Mouse (Mus musculus) CH12.LX (cell line): ENCODE measurements around the gene Elane. TPM values are rescaled to one million over a fixed set of nuclear protein-coding genes. Genes with fewer than 3 reads are reported as not detected.

Source experiments
- DNase-seq: peaks from one replicate; pipeline ENCODE4 v3.0.0-alpha.2; 2013; ENCODE audit errors: extremely low read depth
- H3K27ac ChIP-seq: 2 replicates; pipeline ENCODE4 v1.5.1; 2012; ENCODE audit warnings: low read depth, mild to moderate bottlenecking, control low read depth, moderate library complexity; ENCODE audit not compliant: insufficient read depth
- H3K27me3 ChIP-seq: replicated peaks from 2 replicates; pipeline ENCODE3; 2012; ENCODE audit warnings: inconsistent platforms
- H3K36me3 ChIP-seq, 2 experiments: replicated peaks in 1 of 2; 2 replicates each; pipeline versions ENCODE3 to v1.6.1; 2012; ENCODE audit warnings: inconsistent platforms in 1 of 2, low read length in 1 of 2, mild to moderate bottlenecking in 1 of 2, mixed read lengths in 1 of 2, moderate library complexity in 1 of 2; ENCODE audit not compliant: control insufficient read depth in 1 of 2, insufficient read depth in 1 of 2
- H3K4me1 ChIP-seq, 2 experiments: 2 replicates each; pipeline ENCODE4 v1.6.1; 2012; ENCODE audit warnings: inconsistent platforms in 1 of 2, moderate library complexity in 1 of 2; ENCODE audit not compliant: insufficient read depth in 2 of 2, control insufficient read depth in 1 of 2
- H3K4me2 ChIP-seq: 2 replicates; pipeline ENCODE4 v1.6.1; 2012; ENCODE audit warnings: low read depth, mild to moderate bottlenecking, control low read depth; ENCODE audit not compliant: poor library complexity, insufficient read depth, severe bottlenecking
- H3K4me3 ChIP-seq, 3 experiments: fragments of 150-350 bp in 1 of 3; sonication (generic) in 1 of 3; replicated peaks in 1 of 3; 2 replicates each; pipeline versions ENCODE3 to v1.5.1; 2011 to 2012; ENCODE audit warnings: low read depth in 2 of 3, low read length in 2 of 3, mild to moderate bottlenecking in 2 of 3, moderate library complexity in 2 of 3, control low read depth in 1 of 3, improper control_type of control experiment in 1 of 3, inconsistent platforms in 1 of 3, mixed read lengths in 1 of 3; ENCODE audit not compliant: poor library complexity in 1 of 3
- H3K79me2 ChIP-seq: replicated peaks from 2 replicates; pipeline ENCODE4 v1.6.1; 2012; ENCODE audit warnings: mild to moderate bottlenecking, moderate library complexity; ENCODE audit not compliant: control insufficient read depth, poor library complexity, insufficient read depth, severe bottlenecking; ENCODE audit errors: extremely low read depth
- H3K9ac ChIP-seq: 2 replicates; pipeline ENCODE4 v1.6.1; 2012; ENCODE audit warnings: low read depth, mild to moderate bottlenecking, control low read depth, moderate library complexity; ENCODE audit not compliant: insufficient read depth
- H3K9me3 ChIP-seq: replicated peaks from 2 replicates; pipeline ENCODE3; 2012; ENCODE audit warnings: low read length, inconsistent platforms, mixed read lengths
- BHLHE40 ChIP-seq: IDR thresholded peaks from 2 replicates; pipeline ENCODE4 v1.6.1; 2011; ENCODE audit warnings: mild to moderate bottlenecking, low read depth, low read length, improper control_type of control experiment
- CHD2 ChIP-seq: IDR thresholded peaks from 2 replicates; pipeline ENCODE4 v1.6.1; 2011; ENCODE audit warnings: low read length, improper control_type of control experiment
- E2F4 ChIP-seq: IDR thresholded peaks from 2 replicates; pipeline ENCODE4 v1.6.1; 2011; ENCODE audit warnings: low read depth, low read length, improper control_type of control experiment; ENCODE audit not compliant: insufficient replicate concordance
- ELF1 ChIP-seq: IDR thresholded peaks from 2 replicates; pipeline ENCODE4 v1.6.1; 2014; ENCODE audit warnings: low read depth, mild to moderate bottlenecking, inconsistent platforms, low read length, improper control_type of control experiment
- EP300 ChIP-seq: IDR thresholded peaks from 2 replicates; pipeline ENCODE4 v1.6.1; 2011; ENCODE audit warnings: low read length, improper control_type of control experiment
- ETS1 ChIP-seq: conservative IDR thresholded peaks from 2 replicates; pipeline ENCODE4 v1.6.1; 2012; ENCODE audit warnings: low read depth, mild to moderate bottlenecking, inconsistent platforms, low read length, improper control_type of control experiment, moderate library complexity
- HCFC1 ChIP-seq: IDR thresholded peaks from 2 replicates; pipeline ENCODE4 v1.6.1; 2012; ENCODE audit warnings: low read depth, mild to moderate bottlenecking, inconsistent platforms, low read length, improper control_type of control experiment
- JUN ChIP-seq: IDR thresholded peaks from 2 replicates; pipeline ENCODE4 v1.6.1; 2011; ENCODE audit warnings: low read depth, mild to moderate bottlenecking, low read length, improper control_type of control experiment, moderate library complexity; ENCODE audit not compliant: insufficient read depth
- JUND ChIP-seq: conservative IDR thresholded peaks from 2 replicates; pipeline ENCODE4 v1.6.1; 2011; ENCODE audit warnings: low read depth, low read length, improper control_type of control experiment
- KAT2A ChIP-seq: IDR thresholded peaks from 2 replicates; pipeline ENCODE4 v1.6.1; 2012; ENCODE audit warnings: low read length, improper control_type of control experiment, inconsistent platforms; ENCODE audit not compliant: insufficient replicate concordance
- MAFK ChIP-seq: IDR thresholded peaks from 2 replicates; pipeline ENCODE4 v1.6.1; 2011; ENCODE audit warnings: low read length, improper control_type of control experiment; ENCODE audit not compliant: insufficient replicate concordance
- MAX ChIP-seq: IDR thresholded peaks from 2 replicates; pipeline ENCODE4 v1.6.1; 2011; ENCODE audit warnings: low read length, improper control_type of control experiment
- MAZ ChIP-seq: IDR thresholded peaks from 2 replicates; pipeline ENCODE4 v1.6.1; 2012; ENCODE audit warnings: low read depth, mild to moderate bottlenecking, inconsistent platforms, low read length, improper control_type of control experiment, moderate library complexity
- MEF2A ChIP-seq: IDR thresholded peaks from 2 replicates; pipeline ENCODE4 v1.6.1; 2014; ENCODE audit warnings: low read depth, mild to moderate bottlenecking, inconsistent platforms, low read length, improper control_type of control experiment, borderline replicate concordance
- MXI1 ChIP-seq: IDR thresholded peaks from 2 replicates; pipeline ENCODE4 v1.6.1; 2011; ENCODE audit warnings: mild to moderate bottlenecking, low read depth, low read length, improper control_type of control experiment
- MYC ChIP-seq: IDR thresholded peaks from 2 replicates; pipeline ENCODE4 v1.6.1; 2011; ENCODE audit warnings: low read depth, mild to moderate bottlenecking, improper control_type of control experiment, low read length
- NELFE ChIP-seq: IDR thresholded peaks from 2 replicates; pipeline ENCODE4 v1.6.1; 2011; ENCODE audit warnings: low read depth, low read length, improper control_type of control experiment
- NRF1 ChIP-seq: IDR thresholded peaks from 2 replicates; pipeline ENCODE4 v1.6.1; 2014; ENCODE audit warnings: low read depth, mild to moderate bottlenecking, inconsistent platforms, low read length, improper control_type of control experiment, moderate library complexity
- PAX5 ChIP-seq: IDR thresholded peaks from 2 replicates; pipeline ENCODE4 v1.6.1; 2012; ENCODE audit warnings: low read length, inconsistent platforms, mixed read lengths
- POLR2A ChIP-seq: IDR thresholded peaks from 2 replicates; pipeline ENCODE4 v1.6.1; 2011; ENCODE audit warnings: low read depth, mild to moderate bottlenecking, improper control_type of control experiment, low read length
- RCOR1 ChIP-seq: conservative IDR thresholded peaks from 2 replicates; pipeline ENCODE4 v1.6.1; 2012; ENCODE audit warnings: low read depth, mild to moderate bottlenecking, inconsistent platforms, low read length, improper control_type of control experiment
- SMC3 ChIP-seq: IDR thresholded peaks from 2 replicates; pipeline ENCODE4 v1.6.1; 2011; ENCODE audit warnings: low read depth, low read length, improper control_type of control experiment
- TBP ChIP-seq: conservative IDR thresholded peaks from 2 replicates; pipeline ENCODE4 v1.6.1; 2011; ENCODE audit warnings: low read depth, low read length, improper control_type of control experiment
- UBTF ChIP-seq: IDR thresholded peaks from 2 replicates; pipeline ENCODE4 v1.6.1; 2012; ENCODE audit warnings: low read depth, mild to moderate bottlenecking, inconsistent platforms, low read length, improper control_type of control experiment, moderate library complexity
- USF1 ChIP-seq: IDR thresholded peaks from 2 replicates; pipeline ENCODE4 v1.6.1; 2014; ENCODE audit warnings: low read depth, mild to moderate bottlenecking, inconsistent platforms, low read length, improper control_type of control experiment
- USF2 ChIP-seq: conservative IDR thresholded peaks from 2 replicates; pipeline ENCODE4 v1.6.1; 2011; ENCODE audit warnings: low read depth, low read length, improper control_type of control experiment
- ZC3H11A ChIP-seq: IDR thresholded peaks from 2 replicates; pipeline ENCODE4 v1.6.1; 2012; ENCODE audit warnings: low read depth, mild to moderate bottlenecking, inconsistent platforms, low read length, improper control_type of control experiment
- ZKSCAN1 ChIP-seq: IDR thresholded peaks from 2 replicates; pipeline ENCODE4 v1.6.1; 2012; ENCODE audit warnings: low read depth, inconsistent platforms, low read length, improper control_type of control experiment, borderline replicate concordance
- ZMIZ1 ChIP-seq: IDR thresholded peaks from 2 replicates; pipeline ENCODE4 v1.6.1; 2012; ENCODE audit warnings: low read depth, mild to moderate bottlenecking, inconsistent platforms, low read length, improper control_type of control experiment
- ZNF384 ChIP-seq: IDR thresholded peaks from 2 replicates; pipeline ENCODE4 v1.6.1; 2012; ENCODE audit warnings: low read depth, low read length, improper control_type of control experiment, inconsistent platforms
- dilution Hi-C: fragments of 300-500 bp; cut with MboI; formaldehyde crosslinking; loops from 2 replicates; pipeline ENCODE4 v1.14.3; 2020; ENCODE audit warnings: low sequenced_read_pairs; ENCODE audit not compliant: extremely low pct_unique_long_range_greater_than_20kb, extremely low pct_ligation_motif_present
- in situ Hi-C: fragments of 300-500 bp; cut with MboI; formaldehyde crosslinking; loops from 3 replicates; pipeline ENCODE4 v1.14.3; 2019; ENCODE audit warnings: low sequenced_read_pairs, low pct_ligation_motif_present, low pct_unique_long_range_greater_than_20kb, mixed read lengths
- polyA plus RNA-seq: library from polyadenylated mRNA; unstranded; fragments of >175 nt; gene quantifications from 2 replicates; pipeline ENCODE4 v1.2.1, GENCODE M21; 2012; ENCODE audit warnings: low read depth; ENCODE audit not compliant: insufficient read length
- total RNA-seq, 2 experiments: library from RNA; depleted of rRNA; stranded (reverse); fragments of 300-350 nt in 1 of 2; fragments of >200 nt in 1 of 2; gene quantifications; 2 replicates each; pipeline ENCODE4 v1.2.3; 2012 to 2014

The Elane gene
- total and polyA plus RNA-seq, 3 experiments: not detected

DNA sequence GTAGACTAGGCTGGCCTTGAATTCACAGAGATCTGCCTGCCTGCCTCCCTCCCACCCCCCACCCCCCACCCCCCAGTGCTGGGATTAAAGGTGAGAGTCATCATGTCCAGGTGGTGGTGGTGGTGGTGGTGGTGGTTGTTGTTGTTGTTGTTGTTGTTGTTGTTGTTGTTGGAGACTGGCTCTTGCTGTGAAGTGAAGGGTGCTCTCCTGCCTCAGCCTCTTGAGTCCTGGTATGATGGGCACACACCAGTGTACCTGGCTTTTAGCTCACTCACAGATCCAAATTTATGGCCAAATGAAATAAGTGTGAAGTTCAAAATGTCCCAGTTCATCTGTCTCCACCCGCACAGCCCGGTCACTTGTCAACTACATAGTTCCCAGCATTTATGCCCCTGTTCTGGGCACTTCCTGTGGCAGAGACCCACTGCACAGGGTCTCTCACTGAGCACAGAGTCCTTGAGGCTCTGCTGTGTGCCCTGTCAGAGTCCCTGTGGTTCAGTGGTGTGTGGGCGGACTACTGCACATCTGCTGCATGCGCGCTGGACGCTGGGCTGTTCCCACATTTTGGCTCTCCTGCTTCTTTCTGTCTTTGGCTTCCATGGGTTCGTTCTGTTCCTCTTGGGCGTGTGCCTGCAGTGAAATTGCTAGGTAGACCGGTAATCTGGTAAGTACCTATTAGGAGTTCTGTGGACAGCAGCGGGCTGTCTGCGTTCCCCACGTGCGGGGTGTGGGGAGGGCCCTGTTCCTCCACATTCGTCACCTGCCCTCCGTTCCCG lies 48.9 kb downstream of the Elane start:
- peaks cover 68 to 98% of the 10 kb centered on the region in 2 experiments for H3K4me1 ChIP-seq
- no peaks in the 10 kb centered on the region for H3K27me3 ChIP-seq
- in situ Hi-C loops: no loop called here
- DNase-seq: no peak
- H3K79me2 ChIP-seq: peaks cover 97% of the 10 kb centered on the region
- no peak for TF ChIP-seq HCFC1
- TF ChIP-seq BHLHE40: peak; percentile 23; the same call in 1 of the 2 replicates
- H3K9ac ChIP-seq: 0 out of 2 replicates have a peak overlapping the region, but pooled peaks have one; percentile 2
- dilution Hi-C loops: no loop called here
- peak overlapping the region in 1 of 3 experiments; percentile 3 for H3K4me3 ChIP-seq
- H3K36me3 ChIP-seq: peaks cover 73 to 96% of the 10 kb centered on the region in 2 experiments
- peak overlapping the region; percentile 19; the same call in 1 of the 2 replicates for H3K4me2 ChIP-seq
- H3K9me3 ChIP-seq: no peaks in the 10 kb centered on the region
- peak overlapping the region; percentile 57 for H3K27ac ChIP-seq

DNA sequence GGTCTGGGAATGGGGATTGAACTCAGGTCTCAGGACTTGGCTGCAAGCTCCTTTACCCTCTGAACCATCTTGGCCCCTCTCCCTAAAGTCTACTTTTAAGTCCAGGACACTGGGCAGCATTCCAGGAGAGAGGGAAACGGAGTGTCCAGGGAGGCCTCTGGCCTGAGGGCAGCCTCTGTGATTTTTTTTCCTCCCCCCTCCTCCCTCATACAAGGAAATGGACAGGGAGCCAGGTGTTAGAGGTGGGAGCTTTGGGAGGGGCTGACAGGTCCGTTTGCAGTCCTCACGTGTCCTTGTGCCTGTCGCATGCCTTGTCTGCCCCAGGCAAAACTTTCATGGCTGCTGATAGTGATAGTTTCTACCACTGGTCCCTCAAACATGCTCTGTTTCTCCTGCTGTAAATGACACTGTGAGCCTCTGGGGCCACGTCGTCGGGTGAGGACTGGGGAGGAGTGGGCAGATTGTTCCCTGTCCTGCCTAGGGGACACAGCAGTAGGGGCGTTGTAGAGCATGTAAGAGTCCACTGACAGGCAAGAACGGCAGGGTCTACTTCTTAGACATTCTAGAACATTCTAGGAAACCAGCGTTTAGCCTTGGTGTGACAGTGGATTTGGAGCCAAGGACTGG lies 50.4 kb downstream of the Elane start:
- Histone ChIP-seq H3K4me3 (peak overlapping the region in 1 of 3 experiments; percentile 40), H3K4me2 (peak overlapping the region; percentile 33), H3K9ac (peak overlapping the region; percentile 43), H3K4me1 (peaks cover 73 to 96% of the 10 kb centered on the region in 2 experiments), H3K27me3 (no peaks in the 10 kb centered on the region), H3K36me3 (peaks cover 66 to 91% of the 10 kb centered on the region in 2 experiments), H3K27ac (peak overlapping the region; percentile 97), H3K79me2 (peaks cover 87% of the 10 kb centered on the region), H3K9me3 (no peaks in the 10 kb centered on the region)
- in situ Hi-C loops: no loop called here
- no peak for DNase-seq
- dilution Hi-C loops: no loop called here
- TF ChIP-seq ZKSCAN1 (no peak), JUN (no peak), NRF1 (no peak), MYC (no peak), USF1 (no peak), MXI1 (peak; percentile 66), ELF1 (no peak), HCFC1 (no peak), ETS1 (no peak), KAT2A (no peak), EP300 (no peak), NELFE (no peak), ZC3H11A (no peak), TBP (no peak), E2F4 (no peak), UBTF (0 out of 2 replicates have a peak, but pooled peaks have one; percentile 58), USF2 (no peak), MAZ (no peak), MAFK (no peak), ZMIZ1 (no peak), SMC3 (no peak), ZNF384 (no peak), PAX5 (no peak), POLR2A (no peak), BHLHE40 (peak; percentile 81), MEF2A (no peak), CHD2 (no peak), JUND (no peak), RCOR1 (no peak), MAX (peak; percentile 47; the same call in 1 of the 2 replicates)
